Mouse (Mus musculus): ENCODE results near the gene Tbx4. TPM values are rescaled to one million over a fixed set of nuclear protein-coding genes. Genes with fewer than 3 reads are reported as not detected.
A peak's percentile ranks its signal among the peaks of the same experiment; 100 is the strongest.

Gene Tbx4
- total and polyA plus RNA-seq, 3 experiments: 0.12 to 0.64 TPM; not detected in 1

GRCm38 (mm10) chr11:85956422-85956821 is 70.2 kb downstream of the Tbx4 start (continued):
- TF ChIP-seq ZNF384 (IDR thresholded peaks at IDR 0.05; ENCODE audit: low read depth, low read length) (no peak), MYC (IDR thresholded peaks at IDR 0.05; ENCODE audit: low read depth, low read length) (peak; percentile 48; the same call in 1 of the 2 replicates), USF2 (IDR thresholded peaks at IDR 0.05; ENCODE audit: borderline replicate concordance in 1 of 2, insufficient read depth in 1 of 2, low read depth in 1 of 2, low read length in 2 of 2) (no peak), BHLHE40 (IDR thresholded peaks at IDR 0.05; ENCODE audit: borderline replicate concordance, low read depth, low read length) (peak; percentile 64)

- Histone ChIP-seq H3K9ac (ENCODE audit: control insufficient read depth, low read depth, low read length, poor library complexity, severe bottlenecking) (peak overlapping the region; percentile 64), H3K4me1 (ENCODE audit: control insufficient read depth in 1 of 2, insufficient read depth in 2 of 2, low read length in 2 of 2) (peaks cover 48 to 63% of the 10 kb centered on the region in 2 experiments), H3K4me3 (ENCODE audit: control insufficient read depth in 1 of 2, insufficient read depth in 1 of 2, low read depth in 2 of 2, low read length in 2 of 2) (peak overlapping the region; percentile 35 to 41), H3K27ac (ENCODE audit: control insufficient read depth, low read depth, low read length) (peak overlapping the region; percentile 99), H3K36me3 (ENCODE audit: control insufficient read depth in 1 of 2, insufficient read depth in 2 of 2, low read length in 2 of 2) (peaks cover 0 to 67% of the 10 kb centered on the region in 2 experiments; a peak in 2 of 4 replicates), H3K9me3 (replicated peaks; ENCODE audit: insufficient read depth, low read length) (no peaks in the 10 kb centered on the region), H3K27me3 (ENCODE audit: control insufficient read depth in 1 of 2, insufficient read depth in 2 of 2, low read length in 2 of 2) (no peaks in the 10 kb centered on the region), H3K79me2 (ENCODE audit: control insufficient read depth, insufficient read depth, low read length, poor library complexity) (no peaks in the 10 kb centered on the region)
- peak; percentile 91 for DNase-seq (ENCODE audit: low read depth, low spot score)
- TF ChIP-seq RCOR1 (IDR thresholded peaks at IDR 0.05; ENCODE audit: low read depth, low read length) (peak; percentile 87), RAD21 (IDR thresholded peaks at IDR 0.05; ENCODE audit: low read depth, low read length) (no peak; the same call in none of the 2 replicates), GATA1 (IDR thresholded peaks at IDR 0.05; ENCODE audit: low read depth, low read length) (peak; percentile 93), MAFK (IDR thresholded peaks at IDR 0.05; ENCODE audit: borderline replicate concordance, low read depth, low read length) (peak; percentile 63; the same call in 1 of the 2 replicates), GABPA (IDR thresholded peaks at IDR 0.05; ENCODE audit: low read depth, low read length) (no peak), MYB (IDR thresholded peaks at IDR 0.05; ENCODE audit: low read depth, low read length) (peak; percentile 90), ZMIZ1 (IDR thresholded peaks at IDR 0.05; ENCODE audit: low read depth, low read length) (peak; percentile 87; the same call in 1 of the 2 replicates), USF1 (IDR thresholded peaks at IDR 0.05; ENCODE audit: low read depth, low read length) (no peak), JUND (IDR thresholded peaks at IDR 0.05; ENCODE audit: low read depth, low read length) (peak; percentile 62), CHD2 (IDR thresholded peaks at IDR 0.05; ENCODE audit: low read length) (no peak), SMC3 (IDR thresholded peaks at IDR 0.05; ENCODE audit: low read depth, low read length) (no peak), POLR2AphosphoS2 (IDR thresholded peaks at IDR 0.05; ENCODE audit: low read length) (peak; percentile 81), POLR2AphosphoS5 (IDR thresholded peaks at IDR 0.05; ENCODE audit: borderline replicate concordance, low read depth, low read length) (no peak), MEF2A (IDR thresholded peaks at IDR 0.05; ENCODE audit: extremely low read depth, insufficient replicate concordance, low read depth, low read length, poor library complexity, severe bottlenecking) (no peak; the same call in 1 of the 2 replicates), ZNF384 (IDR thresholded peaks at IDR 0.05; ENCODE audit: low read depth, low read length) (peak; percentile 85), CTCF (IDR thresholded peaks at IDR 0.05 in 2 of 3, conservative IDR thresholded peaks at IDR 0.05 in 1 of 3; ENCODE audit: control insufficient read depth in 1 of 3, insufficient read depth in 1 of 3, low read depth in 2 of 3, low read length in 3 of 3, poor library complexity in 1 of 3, severe bottlenecking in 1 of 3) (no peak), ETS1 (IDR thresholded peaks at IDR 0.05; ENCODE audit: low read depth, low read length) (peak; percentile 94), TBP (IDR thresholded peaks at IDR 0.05; ENCODE audit: low read depth, low read length) (peak; percentile 96), MAZ (IDR thresholded peaks at IDR 0.05; ENCODE audit: low read depth, low read length) (peak; percentile 86), CHD1 (IDR thresholded peaks at IDR 0.05; ENCODE audit: low read depth, low read length) (peak; percentile 98), HCFC1 (IDR thresholded peaks at IDR 0.05; ENCODE audit: low read depth, low read length) (peak; percentile 60; the same call in 1 of the 2 replicates), NELFE (IDR thresholded peaks at IDR 0.05; ENCODE audit: low read depth, low read length) (peak; percentile 63), MYC (IDR thresholded peaks at IDR 0.05; ENCODE audit: low read depth, low read length) (peak; percentile 93), EP300 (IDR thresholded peaks at IDR 0.05; ENCODE audit: low read depth in 1 of 2, low read length in 2 of 2) (peak; percentile 97 to 98), E2F4 (IDR thresholded peaks at IDR 0.05; ENCODE audit: borderline replicate concordance, low read depth, low read length) (0 out of 2 replicates have a peak, but pooled peaks have one; percentile 50), BHLHE40 (IDR thresholded peaks at IDR 0.05; ENCODE audit: borderline replicate concordance, low read depth, low read length) (peak; percentile 82), KAT2A (conservative IDR thresholded peaks at IDR 0.05; ENCODE audit: low read depth, low read length) (0 out of 2 replicates have a peak, but pooled peaks have one; percentile 41), NRF1 (IDR thresholded peaks at IDR 0.05; ENCODE audit: insufficient read depth, low read depth, low read length, poor library complexity, severe bottlenecking) (no peak), USF2 (IDR thresholded peaks at IDR 0.05; ENCODE audit: borderline replicate concordance in 1 of 2, insufficient read depth in 1 of 2, low read depth in 1 of 2, low read length in 2 of 2) (no peak), MXI1 (IDR thresholded peaks at IDR 0.05; ENCODE audit: low read depth, low read length) (peak; percentile 69), SIN3A (IDR thresholded peaks at IDR 0.05; ENCODE audit: low read length) (peak; percentile 97)
These were observed 70.9 kb downstream of the Tbx4 start for GRCm38 (mm10) chr11:85956950-85957778.

Measured in MEL (cell line).